ENCODE assay signal across 24 mouse cellular contexts in genomic region chr5:119661474-119661873, GRCm38 (mm10). TPM values are rescaled to one million over a fixed set of nuclear protein-coding genes. Genes with fewer than 3 reads are reported as not detected.
DNase-seq lines count a peak whose midpoint lies in the region; ATAC-seq lines count a peak whose summit lies in the region.
"Had no signal": no experiment of that assay in that cellular context is flagged by ENCODE, and none has a peak within 500 bp of the region (broad histone marks: within the 10 kb centered on the region; RNA-seq: fewer than 3 reads in every experiment).

No protein-coding gene starts in this region.

- no peak overlapping the region for H3K9ac ChIP-seq in kidney, embryonic 16.5 days (replicated peaks; ENCODE audit: low read length)
- H3K9ac ChIP-seq in neural tube, embryonic 11.5 days (ENCODE audit: low read length): no peak overlapping the region
- no peak overlapping the region for H3K9ac ChIP-seq in embryonic facial prominence, embryonic 12.5 days
- H3K9ac ChIP-seq in liver, embryonic 16.5 days (ENCODE audit: low read depth, low read length): no peak overlapping the region
- H3K9ac ChIP-seq: heart, embryonic 13.5 days; hindbrain, embryonic 13.5 days; limb, embryonic 15.5 days had no signal

- H3K4me2 ChIP-seq in kidney, embryonic 16.5 days (replicated peaks; ENCODE audit: low read depth, low read length): peak overlapping the region; percentile 14; the same call in 1 of the 2 replicates
- H3K4me2 ChIP-seq in neural tube, embryonic 11.5 days (ENCODE audit: low read depth): no peak overlapping the region
- peak overlapping the region; percentile 35; the same call in 1 of the 2 replicates for H3K4me2 ChIP-seq in embryonic facial prominence, embryonic 12.5 days (replicated peaks)
- 0 out of 2 replicates have a peak overlapping the region, but pooled peaks have one; percentile 6 for H3K4me2 ChIP-seq in liver, embryonic 16.5 days (ENCODE audit: low read depth, low read length)
- H3K4me2 ChIP-seq: heart, embryonic 13.5 days; hindbrain, embryonic 13.5 days; limb, embryonic 15.5 days had no signal

- ATAC-seq in kidney, embryonic 16.5 days (ENCODE audit: low FRiP score, low TSS enrichment): no peak
- no peak for ATAC-seq in neural tube, embryonic 11.5 days (ENCODE audit: insufficient read depth, low FRiP score, low TSS enrichment)
- peak; percentile 36; the same call in 1 of the 2 replicates for ATAC-seq in embryonic facial prominence, embryonic 12.5 days (ENCODE audit: insufficient number of reproducible peaks, insufficient read depth, low FRiP score, low TSS enrichment)
- ATAC-seq in liver, embryonic 16.5 days (ENCODE audit: low read depth): no peak
- ATAC-seq: activated CD4-positive, CD25-positive, alpha-beta regulatory T cell, adult 4 months; midbrain, embryonic 16.5 days had no signal

- H3K36me3 ChIP-seq in kidney, embryonic 16.5 days (ENCODE audit: insufficient read depth, low read length): no peaks in the 10 kb centered on the region
- H3K36me3 ChIP-seq in neural tube, embryonic 11.5 days (ENCODE audit: control insufficient read depth, insufficient read depth, low read length): no peaks in the 10 kb centered on the region
- H3K36me3 ChIP-seq in embryonic facial prominence, embryonic 12.5 days: no peaks in the 10 kb centered on the region
- H3K36me3 ChIP-seq in liver, embryonic 16.5 days (ENCODE audit: control insufficient read depth, insufficient read depth): no peaks in the 10 kb centered on the region
- H3K36me3 ChIP-seq: heart, embryonic 13.5 days; hindbrain, embryonic 13.5 days; limb, embryonic 15.5 days had no signal

- no peaks in the 10 kb centered on the region for H3K4me1 ChIP-seq in kidney, embryonic 16.5 days (ENCODE audit: insufficient read depth, low read length)
- no peaks in the 10 kb centered on the region for H3K4me1 ChIP-seq in neural tube, embryonic 11.5 days (ENCODE audit: control insufficient read depth, insufficient read depth, low read length)
- peaks cover 23% of the 10 kb centered on the region; the same call in 1 of the 2 replicates for H3K4me1 ChIP-seq in embryonic facial prominence, embryonic 12.5 days
- no peaks in the 10 kb centered on the region for H3K4me1 ChIP-seq in liver, embryonic 16.5 days (ENCODE audit: control insufficient read depth, low read depth, low read length)

- no peaks in the 10 kb centered on the region for H3K9me3 ChIP-seq in kidney, embryonic 16.5 days (ENCODE audit: low read length)
- no peaks in the 10 kb centered on the region for H3K9me3 ChIP-seq in neural tube, embryonic 11.5 days (ENCODE audit: control insufficient read depth, low read length)
- H3K9me3 ChIP-seq in embryonic facial prominence, embryonic 12.5 days: no peaks in the 10 kb centered on the region
- H3K9me3 ChIP-seq in liver, embryonic 16.5 days (replicated peaks; ENCODE audit: control insufficient read depth, low read length): no peaks in the 10 kb centered on the region
- H3K9me3 ChIP-seq: heart, embryonic 13.5 days; hindbrain, embryonic 13.5 days; limb, embryonic 15.5 days had no signal

- H3K27ac ChIP-seq in kidney, embryonic 16.5 days (ENCODE audit: low read length): no peak overlapping the region
- H3K27ac ChIP-seq in neural tube, embryonic 11.5 days (ENCODE audit: low read depth, low read length): no peak overlapping the region
- no peak overlapping the region for H3K27ac ChIP-seq in embryonic facial prominence, embryonic 12.5 days
- no peak overlapping the region for H3K27ac ChIP-seq in liver, embryonic 16.5 days (ENCODE audit: low read length)
- H3K27ac ChIP-seq: heart, embryonic 13.5 days; hindbrain, embryonic 13.5 days; limb, embryonic 15.5 days; macrophage had no signal

- DNase-seq in kidney, postnatal 36 days: no peak
- peak; percentile 41 for DNase-seq in neural tube, embryonic 11.5 days (ENCODE audit: low spot score)
- DNase-seq in neural tube, embryonic 10.5 days (ENCODE audit: extremely low spot score, low spot score): no peak
- DNase-seq in left cerebral cortex, postnatal 4 days: no peak
- DNase-seq in spleen, adult 12 weeks (ENCODE audit: low spot score): no peak
- DNase-seq: adrenal gland, postnatal 10 days; cerebellum, adult 9-10 months; gastrocnemius, postnatal 25 days; heart, adult 18-20 months; heart, postnatal 14 days; kidney, adult 8-10 months; kidney, postnatal 4 days; right cerebral cortex, postnatal 25 days; thymus, postnatal 14 days had no signal

- H3K4me3 ChIP-seq in kidney, embryonic 16.5 days (ENCODE audit: low read length): peak overlapping the region; percentile 10; the same call in 1 of the 2 replicates
- no peak overlapping the region for H3K4me3 ChIP-seq in neural tube, embryonic 11.5 days (ENCODE audit: low read depth, low read length)
- H3K4me3 ChIP-seq in embryonic facial prominence, embryonic 12.5 days: no peak overlapping the region
- no peak overlapping the region for H3K4me3 ChIP-seq in liver, embryonic 16.5 days (ENCODE audit: low read depth, low read length)
- H3K4me3 ChIP-seq: heart, embryonic 13.5 days; hindbrain, embryonic 13.5 days; limb, embryonic 15.5 days had no signal

- intact Hi-C loops in left cerebral cortex, postnatal 4 days (cut with DNase I): no loop called here

- 2% methylated on average over 11 of the region's 11 CpGs for WGBS in kidney, embryonic 16.5 days
- 2% methylated on average over 11 of the region's 11 CpGs for WGBS in neural tube, embryonic 11.5 days
- WGBS in embryonic facial prominence, embryonic 12.5 days: 2% methylated on average over 11 of the region's 11 CpGs
- 5% methylated on average over 11 of the region's 11 CpGs for WGBS in liver, embryonic 16.5 days (ENCODE audit: insufficient replicate concordance)

- peaks cover 97% of the 10 kb centered on the region for H3K27me3 ChIP-seq in kidney, embryonic 16.5 days (ENCODE audit: insufficient read depth, low read length)
- peaks cover 98% of the 10 kb centered on the region for H3K27me3 ChIP-seq in neural tube, embryonic 11.5 days (ENCODE audit: control insufficient read depth, insufficient read depth, low read length)
- peaks cover 75% of the 10 kb centered on the region for H3K27me3 ChIP-seq in embryonic facial prominence, embryonic 12.5 days
- H3K27me3 ChIP-seq in liver, embryonic 16.5 days (ENCODE audit: control insufficient read depth, insufficient read depth, low read depth, low read length): peaks cover 85% of the 10 kb centered on the region

RNA-seq across cellular contexts. Expression of gene Tbx3, which starts 9.0 kb away (rescaled TPM):
- 52.6 and 60.5 TPM in 2 replicates for polyA plus RNA-seq in kidney, embryonic 16.5 days (2015; fragmentation: Nextera tagmentation; extraction: Ambion mirVana)
- 10.5 and 15.5 TPM in 2 replicates for polyA plus RNA-seq in neural tube, embryonic 11.5 days (2014; fragmentation: Nextera tagmentation; extraction: Ambion mirVana)
- 59.5 and 65.3 TPM in 2 replicates for polyA plus RNA-seq in embryonic facial prominence, embryonic 12.5 days (2016; fragmentation: Nextera tagmentation; extraction: Ambion mirVana)
- 2.4 and 2.7 TPM in 2 replicates for polyA plus RNA-seq in liver, embryonic 16.5 days (2015; fragmentation: Nextera tagmentation; extraction: Ambion mirVana)
- 1 to 10 TPM; 3.7 to 4.4 TPM for total RNA-seq in left cerebral cortex, postnatal 4 days (2021)
- total RNA-seq: common myeloid progenitor, adult 5-6 weeks had no signal
- polyA plus RNA-seq: activated CD4-positive, CD25-positive, alpha-beta regulatory T cell, adult 4 months; macrophage had no signal
